Mouse (Mus musculus): ENCODE measurements at regions not wholly inside any gene's neighbourhood (a gene's known extent, or its start where the extent isn't known, plus 50 kb on each side); places are given as distances from the start of the nearest gene placed in this dataset.

- Histone ChIP-seq H3K9ac (no peak overlapping the region), H3K36me3 (no peaks in the 10 kb centered on the region), H3K4me1 (replicated peaks) (no peaks in the 10 kb centered on the region), H3K9me3 (replicated peaks) (no peaks in the 10 kb centered on the region; the same call in 1 of the 2 replicates), H3K4me2 (no peak overlapping the region), H3K4me3 (no peak overlapping the region), H3K27ac (ENCODE audit: poor library complexity, severe bottlenecking) (no peak overlapping the region), H3K27me3 (replicated peaks) (no peaks in the 10 kb centered on the region)
- no peak for ATAC-seq (ENCODE audit: insufficient number of reproducible peaks, low FRiP score)
- 51% methylated on average over 3 of the region's 3 CpGs for WGBS
Observed at GRCm38 (mm10) chr10:11960327-11960922, 617.2 kb downstream of the Epm2a start.

GRCm38 (mm10) chr10:12004966-12005365 is 661.8 kb downstream of the Epm2a start:
- H3K4me3 ChIP-seq: no peak overlapping the region
- no peak for ATAC-seq (ENCODE audit: insufficient number of reproducible peaks, low FRiP score)
- 44% methylated on average over 3 of the region's 3 CpGs for WGBS
- H3K9me3 ChIP-seq (replicated peaks): no peaks in the 10 kb centered on the region
- H3K27ac ChIP-seq (ENCODE audit: poor library complexity, severe bottlenecking): no peak overlapping the region
- H3K4me2 ChIP-seq: no peak overlapping the region
- no peaks in the 10 kb centered on the region for H3K4me1 ChIP-seq (replicated peaks)
- no peaks in the 10 kb centered on the region for H3K27me3 ChIP-seq (replicated peaks)
- no peak overlapping the region for H3K9ac ChIP-seq
- H3K36me3 ChIP-seq: no peaks in the 10 kb centered on the region

- ATAC-seq (ENCODE audit: insufficient number of reproducible peaks, low FRiP score): no peak
- Histone ChIP-seq H3K4me1 (replicated peaks) (no peaks in the 10 kb centered on the region), H3K27me3 (replicated peaks) (no peaks in the 10 kb centered on the region), H3K9ac (no peak overlapping the region), H3K4me3 (no peak overlapping the region), H3K27ac (ENCODE audit: poor library complexity, severe bottlenecking) (no peak overlapping the region), H3K9me3 (replicated peaks) (no peaks in the 10 kb centered on the region), H3K36me3 (no peaks in the 10 kb centered on the region), H3K4me2 (no peak overlapping the region)
- 36% methylated on average over 1 of the region's 1 CpGs for WGBS
Observed at GRCm38 (mm10) chr10:12005889-12006288, 662.7 kb downstream of the Epm2a start.

GRCm38 (mm10) chr10:12017286-12017685 is 674.1 kb downstream of the Epm2a start:
- Histone ChIP-seq H3K4me2 (no peak overlapping the region), H3K4me1 (replicated peaks) (peaks cover 18% of the 10 kb centered on the region), H3K4me3 (no peak overlapping the region), H3K27ac (ENCODE audit: poor library complexity, severe bottlenecking) (no peak overlapping the region), H3K27me3 (replicated peaks) (no peaks in the 10 kb centered on the region), H3K9me3 (replicated peaks) (no peaks in the 10 kb centered on the region), H3K9ac (no peak overlapping the region), H3K36me3 (no peaks in the 10 kb centered on the region)
- ATAC-seq (ENCODE audit: insufficient number of reproducible peaks, low FRiP score): no peak
- 63% methylated on average over 2 of the region's 2 CpGs for WGBS

GRCm38 (mm10) chr10:12018281-12018680 is 675.1 kb downstream of the Epm2a start:
- ATAC-seq (ENCODE audit: insufficient number of reproducible peaks, low FRiP score): no peak
- Histone ChIP-seq H3K27ac (ENCODE audit: poor library complexity, severe bottlenecking) (0 out of 2 replicates have a peak overlapping the region, but pooled peaks have one; percentile 33), H3K27me3 (replicated peaks) (no peaks in the 10 kb centered on the region), H3K9ac (no peak overlapping the region), H3K36me3 (no peaks in the 10 kb centered on the region), H3K4me1 (replicated peaks) (peaks cover 18% of the 10 kb centered on the region), H3K4me2 (no peak overlapping the region), H3K4me3 (no peak overlapping the region), H3K9me3 (replicated peaks) (no peaks in the 10 kb centered on the region)
- 36% methylated on average over 5 of the region's 5 CpGs for WGBS

- Histone ChIP-seq H3K9me3 (replicated peaks) (no peaks in the 10 kb centered on the region), H3K27ac (ENCODE audit: poor library complexity, severe bottlenecking) (peak overlapping the region; percentile 69), H3K27me3 (replicated peaks) (no peaks in the 10 kb centered on the region), H3K4me1 (replicated peaks) (peaks cover 18% of the 10 kb centered on the region), H3K4me3 (no peak overlapping the region), H3K9ac (no peak overlapping the region), H3K36me3 (no peaks in the 10 kb centered on the region), H3K4me2 (peak overlapping the region; percentile 41)
- no peak for ATAC-seq (ENCODE audit: insufficient number of reproducible peaks, low FRiP score)
- WGBS: 32% methylated on average over 14 of the region's 14 CpGs
Observed at GRCm38 (mm10) chr10:12019159-12019779, 676.1 kb downstream of the Epm2a start.

DNA sequence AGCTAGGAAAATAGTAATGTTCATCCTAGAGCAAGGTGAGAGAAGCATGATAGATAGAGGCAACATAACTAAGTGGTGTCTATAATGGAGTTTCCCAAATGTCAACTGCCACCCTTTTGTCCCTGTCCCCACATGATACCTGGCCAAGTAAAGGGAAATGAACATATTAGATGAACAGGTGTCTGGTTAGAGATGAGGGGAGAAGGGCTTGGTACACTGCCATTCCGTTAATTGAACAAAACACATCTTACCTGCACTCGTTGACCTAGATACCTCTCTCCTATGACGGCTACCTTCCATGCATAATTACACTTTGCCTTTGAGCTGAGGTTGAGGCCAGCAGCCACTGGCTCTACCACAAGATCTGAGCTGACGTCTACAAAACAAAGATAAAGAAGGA is 677.4 kb downstream of the Epm2a start:
- H3K4me1 ChIP-seq (replicated peaks): peaks cover 18% of the 10 kb centered on the region
- H3K4me3 ChIP-seq: no peak overlapping the region
- no peaks in the 10 kb centered on the region for H3K9me3 ChIP-seq (replicated peaks)
- ATAC-seq (ENCODE audit: insufficient number of reproducible peaks, low FRiP score): no peak
- H3K36me3 ChIP-seq: no peaks in the 10 kb centered on the region
- no peak overlapping the region for H3K27ac ChIP-seq (ENCODE audit: poor library complexity, severe bottlenecking)
- no peak overlapping the region for H3K4me2 ChIP-seq
- H3K27me3 ChIP-seq (replicated peaks): no peaks in the 10 kb centered on the region
- 77% methylated on average over 4 of the region's 4 CpGs for WGBS
- no peak overlapping the region for H3K9ac ChIP-seq

DNA sequence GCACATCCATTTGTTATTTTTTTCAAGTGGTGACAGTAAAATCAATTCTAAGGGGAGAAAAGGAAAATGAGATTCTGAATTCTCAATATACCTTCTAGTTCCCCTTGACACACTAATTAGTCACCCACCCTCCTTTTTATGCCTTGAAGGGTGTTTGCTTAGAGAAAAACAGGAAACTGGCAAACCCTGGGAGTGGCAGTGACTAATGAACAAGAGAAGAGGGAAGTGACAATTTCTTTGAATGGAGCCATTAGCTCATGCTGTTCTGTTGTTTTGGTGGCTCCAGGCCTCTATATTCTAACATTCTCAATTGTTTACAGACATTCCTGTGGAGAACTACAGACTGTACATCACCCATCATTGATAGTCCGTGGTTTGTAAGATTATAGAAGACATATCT is 692.0 kb downstream of the Epm2a start:
- no peaks in the 10 kb centered on the region for H3K27me3 ChIP-seq (replicated peaks)
- H3K4me2 ChIP-seq: no peak overlapping the region
- no peak for ATAC-seq (ENCODE audit: insufficient number of reproducible peaks, low FRiP score)
- H3K4me3 ChIP-seq: no peak overlapping the region
- H3K9ac ChIP-seq: no peak overlapping the region
- H3K27ac ChIP-seq (ENCODE audit: poor library complexity, severe bottlenecking): no peak overlapping the region
- WGBS: 46% methylated on average over 1 of the region's 1 CpGs
- no peaks in the 10 kb centered on the region for H3K36me3 ChIP-seq
- H3K9me3 ChIP-seq (replicated peaks): no peaks in the 10 kb centered on the region
- H3K4me1 ChIP-seq (replicated peaks): no peaks in the 10 kb centered on the region

GRCm38 (mm10) chr10:12045937-12046336 is 702.7 kb downstream of the Epm2a start:
- no peak overlapping the region for H3K27ac ChIP-seq (ENCODE audit: poor library complexity, severe bottlenecking)
- WGBS: 48% methylated on average over 2 of the region's 2 CpGs
- H3K4me3 ChIP-seq: no peak overlapping the region
- no peak overlapping the region for H3K4me2 ChIP-seq
- no peak for ATAC-seq (ENCODE audit: insufficient number of reproducible peaks, low FRiP score)
- no peaks in the 10 kb centered on the region for H3K36me3 ChIP-seq
- no peaks in the 10 kb centered on the region for H3K27me3 ChIP-seq (replicated peaks)
- no peaks in the 10 kb centered on the region for H3K9me3 ChIP-seq (replicated peaks)
- H3K4me1 ChIP-seq (replicated peaks): no peaks in the 10 kb centered on the region
- no peak overlapping the region for H3K9ac ChIP-seq

DNA sequence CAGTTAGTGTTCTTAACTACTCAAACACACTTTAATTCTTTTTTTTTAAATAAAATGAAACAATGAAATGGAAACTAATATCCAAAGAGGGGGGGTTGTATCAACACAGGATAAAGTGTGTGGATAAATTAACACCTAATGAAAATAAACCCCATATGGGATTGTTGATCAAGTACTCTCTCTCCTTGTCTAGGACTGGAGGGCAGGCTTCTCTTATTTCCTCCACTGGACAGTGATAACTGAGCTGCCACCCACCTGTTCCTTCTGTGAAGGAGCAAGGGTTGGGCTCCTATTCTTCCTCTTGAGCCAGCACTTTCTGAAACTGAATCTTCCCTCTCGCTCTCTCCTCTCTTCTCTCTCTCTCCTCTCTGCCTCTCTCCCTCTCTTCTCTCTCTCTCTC is 716.5 kb downstream of the Epm2a start:
- H3K4me2 ChIP-seq: no peak overlapping the region
- WGBS: 89% methylated on average over 1 of the region's 1 CpGs
- no peak overlapping the region for H3K27ac ChIP-seq (ENCODE audit: poor library complexity, severe bottlenecking)
- no peak for ATAC-seq (ENCODE audit: insufficient number of reproducible peaks, low FRiP score)
- H3K27me3 ChIP-seq (replicated peaks): no peaks in the 10 kb centered on the region
- no peaks in the 10 kb centered on the region for H3K36me3 ChIP-seq
- no peaks in the 10 kb centered on the region for H3K4me1 ChIP-seq (replicated peaks)
- H3K9ac ChIP-seq: no peak overlapping the region
- no peak overlapping the region for H3K4me3 ChIP-seq
- no peaks in the 10 kb centered on the region for H3K9me3 ChIP-seq (replicated peaks)

DNA sequence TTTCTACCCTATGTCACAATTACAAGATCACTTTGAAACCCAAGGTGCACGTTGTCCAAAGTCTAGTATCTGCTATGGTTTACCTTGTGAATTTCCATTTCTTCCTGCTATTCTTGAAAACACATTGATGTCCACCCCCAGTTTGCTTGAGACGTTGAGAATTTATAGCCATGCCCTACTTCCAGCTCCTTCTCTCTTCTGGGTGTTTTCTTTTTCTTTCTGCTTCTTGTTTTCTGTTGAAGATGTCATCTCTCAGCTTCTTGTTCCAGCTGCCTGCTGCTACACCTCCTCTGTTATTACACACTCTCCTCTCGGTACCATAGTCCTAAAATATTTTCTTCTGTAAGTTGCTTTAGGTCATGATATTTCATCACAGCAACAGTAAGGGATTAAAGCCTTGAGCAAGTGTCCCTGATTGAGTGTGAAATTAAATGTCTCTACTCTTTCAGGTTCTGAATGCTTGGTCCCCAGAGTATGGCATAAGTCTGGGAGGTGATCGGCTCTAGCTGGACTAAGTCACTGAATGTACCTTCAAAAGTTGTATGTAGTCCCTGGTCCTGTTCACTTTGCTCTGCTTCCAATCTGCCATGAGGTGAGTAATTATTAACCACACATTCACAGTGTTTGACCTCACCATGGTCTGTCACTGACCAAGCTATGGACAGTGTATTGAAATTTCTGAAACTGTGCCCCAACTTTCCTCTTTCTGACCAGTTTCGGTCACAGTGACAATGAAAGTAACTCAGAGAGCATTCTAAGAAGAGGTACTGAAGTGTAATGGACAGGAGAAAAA is 718.1 kb downstream of the Epm2a start:
- Histone ChIP-seq H3K9ac (no peak overlapping the region), H3K4me1 (replicated peaks) (no peaks in the 10 kb centered on the region), H3K9me3 (replicated peaks) (no peaks in the 10 kb centered on the region), H3K4me2 (no peak overlapping the region), H3K36me3 (no peaks in the 10 kb centered on the region), H3K27ac (ENCODE audit: poor library complexity, severe bottlenecking) (no peak overlapping the region), H3K27me3 (replicated peaks) (no peaks in the 10 kb centered on the region), H3K4me3 (no peak overlapping the region)
- 78% methylated on average over 5 of the region's 5 CpGs for WGBS
- no peak for ATAC-seq (ENCODE audit: insufficient number of reproducible peaks, low FRiP score)
